Mouse (Mus musculus) cerebellum, adult 2 months (tissue): ENCODE results near the gene Atp1a1.

ENCODE experiments used
- CTCF ChIP-seq: fragments of 200-500 bp; IDR thresholded peaks from 2 replicates; pipeline ENCODE4 v1.5.1; 2011; ENCODE audit warnings: low read depth, mild to moderate bottlenecking, control low read depth, low read length, moderate library complexity, borderline replicate concordance; ENCODE audit not compliant: insufficient read depth
- POLR2A ChIP-seq: fragments of 200-500 bp; IDR thresholded peaks from 2 replicates; pipeline ENCODE4 v1.6.1; 2011; ENCODE audit warnings: low read length, control low read depth, borderline replicate concordance; ENCODE audit not compliant: insufficient read depth

- TF ChIP-seq CTCF = no peak
- no peak for TF ChIP-seq POLR2A
Measured at GRCm38 (mm10) chr3:101561948-101562347, 42.5 kb downstream of the Atp1a1 start.
